Mouse (Mus musculus) spleen, adult 2 months (tissue): ENCODE data around the gene Glis3.

Experiments
- CTCF ChIP-seq: fragments of 200-500 bp; IDR thresholded peaks from 2 replicates; pipeline ENCODE4 v1.5.1; 2011; ENCODE audit warnings: mild to moderate bottlenecking, inconsistent platforms; ENCODE audit not compliant: insufficient read depth, insufficient read length, insufficient replicate concordance; ENCODE audit errors: extremely low read depth
- POLR2A ChIP-seq: fragments of 200-500 bp; IDR thresholded peaks from 2 replicates; pipeline ENCODE4 v1.6.1; 2011; ENCODE audit warnings: low read depth, low read length, inconsistent platforms

GRCm38 (mm10) chr19:28274501-28274900, 405.4 kb downstream of the Glis3 start:
- no peak for TF ChIP-seq POLR2A
- TF ChIP-seq CTCF, result no peak
